Mouse (Mus musculus) lung, embryonic 16.5 days (tissue): Measurements from ENCODE around the gene Kank1. TPM values are rescaled to one million over a fixed set of nuclear protein-coding genes. Genes with fewer than 3 reads are reported as not detected.

Experiments
- ATAC-seq: fragments of 200-750 bp; cut with Nextera tagmentation; 2 replicates; pipeline ENCODE4 v1.8.0; 2017; ENCODE audit warnings: low read depth, mild to moderate bottlenecking, moderate library complexity
- H3K27ac ChIP-seq: fragments of 300-500 bp; sonication (generic); 2 replicates; pipeline ENCODE4 v1.5.1; 2014; ENCODE audit warnings: mild to moderate bottlenecking, control low read depth, low read length
- H3K27me3 ChIP-seq: fragments of 300-500 bp; sonication (generic); 2 replicates; pipeline ENCODE4 v1.6.1; 2014; ENCODE audit warnings: low read depth, low read length, mixed read lengths; ENCODE audit not compliant: control insufficient read depth, insufficient read depth
- H3K36me3 ChIP-seq: fragments of 300-500 bp; sonication (generic); 2 replicates; pipeline ENCODE4 v1.6.1; 2014; ENCODE audit warnings: low read length; ENCODE audit not compliant: control insufficient read depth, insufficient read depth
- H3K4me1 ChIP-seq: fragments of 300-500 bp; sonication (generic); replicated peaks from 2 replicates; pipeline ENCODE4 v1.6.1; 2014; ENCODE audit warnings: low read length, mixed read lengths; ENCODE audit not compliant: control insufficient read depth, insufficient read depth
- H3K4me2 ChIP-seq: fragments of 300-500 bp; sonication (generic); 2 replicates; pipeline ENCODE4 v1.6.1; 2014; ENCODE audit warnings: low read depth, low read length, control low read depth
- H3K4me3 ChIP-seq: fragments of 300-500 bp; sonication (generic); 2 replicates; pipeline ENCODE4 v1.5.1; 2014; ENCODE audit warnings: mild to moderate bottlenecking, low read length, control low read depth
- H3K9ac ChIP-seq: fragments of 300-500 bp; sonication (generic); 2 replicates; pipeline ENCODE4 v1.6.1; 2014; ENCODE audit warnings: low read length, control low read depth
- H3K9me3 ChIP-seq: fragments of 300-500 bp; sonication (generic); 2 replicates; pipeline ENCODE4 v1.6.1; 2016; ENCODE audit warnings: low read length; ENCODE audit not compliant: control insufficient read depth
- WGBS: fragments of 180-500 bp; shearing (Covaris S2); extraction: QIAGEN DNeasy Blood & Tissue Kit; methylation state at CpG from one replicate; pipeline ENCODE4 v1.1.7; 2014; 5-methylcytosine and 5-hydroxymethylcytosine counted together
- polyA plus RNA-seq: library from polyadenylated mRNA; unstranded; fragments of >200 nt; fragmentation: Nextera tagmentation; extraction: Ambion mirVana; gene quantifications from 2 replicates; pipeline ENCODE4 v1.2.1, GENCODE M21; 2015

Gene Kank1
- polyA plus RNA-seq, 1 experiment from 2014 or later: 19.9 TPM

DNA sequence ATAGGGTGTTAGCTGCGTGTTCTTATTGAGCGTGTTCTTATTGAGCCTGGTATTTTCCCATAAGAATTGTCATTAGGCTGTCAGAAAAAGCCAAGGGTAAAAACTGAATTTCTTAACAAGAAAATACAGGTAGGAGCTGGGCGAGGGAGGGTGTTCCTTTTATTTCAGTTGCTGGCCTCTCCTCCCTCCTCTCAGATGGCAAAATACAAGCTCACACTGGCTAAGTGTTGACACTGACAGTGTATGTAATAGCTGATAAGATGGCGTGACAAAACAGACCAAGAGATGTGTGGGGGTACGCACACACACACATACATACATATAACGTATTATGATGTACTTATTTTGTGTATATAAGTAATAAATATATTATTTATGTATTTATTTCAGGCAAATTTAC, 145.7 kb downstream of the Kank1 start:
- ATAC-seq: no peak
- H3K4me1 ChIP-seq: peaks cover 24% of the 10 kb centered on the region
- H3K9me3 ChIP-seq: no peaks in the 10 kb centered on the region
- no peaks in the 10 kb centered on the region for H3K27me3 ChIP-seq
- peak overlapping the region; percentile 42 for H3K4me2 ChIP-seq
- 56% methylated on average over 6 of the region's 6 CpGs for WGBS
- H3K9ac ChIP-seq: no peak overlapping the region
- H3K27ac ChIP-seq: peak overlapping the region; percentile 59
- H3K36me3 ChIP-seq: no peaks in the 10 kb centered on the region
- no peak overlapping the region for H3K4me3 ChIP-seq

DNA sequence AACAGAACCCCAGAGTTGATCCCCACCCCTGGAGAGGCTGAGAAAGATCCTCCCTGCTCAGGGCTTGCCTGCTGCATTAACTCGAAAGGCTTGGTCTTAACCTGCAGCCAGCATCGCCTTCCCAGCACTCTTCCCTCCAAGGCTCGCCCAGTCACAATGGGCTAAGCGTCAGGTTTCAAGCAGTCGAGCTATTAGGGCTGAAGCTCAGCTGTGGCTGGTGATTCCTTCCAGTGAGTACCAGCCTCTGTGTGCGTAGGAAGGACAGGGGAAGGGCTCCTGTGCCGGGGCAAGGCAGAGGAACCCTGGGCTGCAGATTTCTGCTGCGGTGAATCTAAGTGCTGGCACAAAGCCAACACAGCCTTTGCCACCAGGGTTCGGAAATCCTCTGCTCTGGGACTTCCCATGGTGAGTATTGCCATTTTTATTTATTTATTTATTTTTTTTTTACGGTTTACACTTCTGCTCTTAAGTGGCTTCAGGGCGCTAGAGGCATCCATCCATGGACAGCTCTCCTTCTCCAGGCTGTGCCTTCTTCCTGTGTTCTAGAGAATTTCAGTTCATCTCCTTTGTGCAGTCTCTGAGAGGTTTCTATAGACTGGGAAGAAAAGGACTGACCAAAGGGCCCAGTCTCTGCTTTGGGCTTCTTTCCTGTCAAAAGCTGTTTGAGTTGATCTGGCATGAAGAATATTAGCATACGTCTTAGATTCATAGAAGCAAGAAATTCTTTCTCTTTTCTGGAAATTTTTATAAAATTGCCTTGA, 146.8 kb downstream of the Kank1 start:
- no peak overlapping the region for H3K4me2 ChIP-seq

GRCm38 (mm10) chr19:25385981-25386380, 149.2 kb downstream of the Kank1 start:
- H3K4me2 ChIP-seq: no peak overlapping the region
- H3K9me3 ChIP-seq: no peaks in the 10 kb centered on the region
- no peak overlapping the region for H3K9ac ChIP-seq
- H3K4me3 ChIP-seq: no peak overlapping the region
- ATAC-seq: 0 out of 2 replicates have a peak, but pooled peaks have one; percentile 23
- no peaks in the 10 kb centered on the region for H3K27me3 ChIP-seq
- no peaks in the 10 kb centered on the region for H3K36me3 ChIP-seq
- no peak overlapping the region for H3K27ac ChIP-seq
- H3K4me1 ChIP-seq: peaks cover 24% of the 10 kb centered on the region
- 53% methylated on average over 8 of the region's 8 CpGs for WGBS

More for the DNA sequence above, 146.8 kb downstream of the Kank1 start:
- H3K4me1 ChIP-seq: peaks cover 24% of the 10 kb centered on the region
- H3K27me3 ChIP-seq: no peaks in the 10 kb centered on the region
- peak; percentile 40 for ATAC-seq
- H3K36me3 ChIP-seq: no peaks in the 10 kb centered on the region
- 13% methylated on average over 12 of the region's 12 CpGs for WGBS
- no peak overlapping the region for H3K27ac ChIP-seq
- no peaks in the 10 kb centered on the region for H3K9me3 ChIP-seq
- 0 out of 2 replicates have a peak overlapping the region, but pooled peaks have one; percentile 6 for H3K9ac ChIP-seq
- no peak overlapping the region for H3K4me3 ChIP-seq

DNA sequence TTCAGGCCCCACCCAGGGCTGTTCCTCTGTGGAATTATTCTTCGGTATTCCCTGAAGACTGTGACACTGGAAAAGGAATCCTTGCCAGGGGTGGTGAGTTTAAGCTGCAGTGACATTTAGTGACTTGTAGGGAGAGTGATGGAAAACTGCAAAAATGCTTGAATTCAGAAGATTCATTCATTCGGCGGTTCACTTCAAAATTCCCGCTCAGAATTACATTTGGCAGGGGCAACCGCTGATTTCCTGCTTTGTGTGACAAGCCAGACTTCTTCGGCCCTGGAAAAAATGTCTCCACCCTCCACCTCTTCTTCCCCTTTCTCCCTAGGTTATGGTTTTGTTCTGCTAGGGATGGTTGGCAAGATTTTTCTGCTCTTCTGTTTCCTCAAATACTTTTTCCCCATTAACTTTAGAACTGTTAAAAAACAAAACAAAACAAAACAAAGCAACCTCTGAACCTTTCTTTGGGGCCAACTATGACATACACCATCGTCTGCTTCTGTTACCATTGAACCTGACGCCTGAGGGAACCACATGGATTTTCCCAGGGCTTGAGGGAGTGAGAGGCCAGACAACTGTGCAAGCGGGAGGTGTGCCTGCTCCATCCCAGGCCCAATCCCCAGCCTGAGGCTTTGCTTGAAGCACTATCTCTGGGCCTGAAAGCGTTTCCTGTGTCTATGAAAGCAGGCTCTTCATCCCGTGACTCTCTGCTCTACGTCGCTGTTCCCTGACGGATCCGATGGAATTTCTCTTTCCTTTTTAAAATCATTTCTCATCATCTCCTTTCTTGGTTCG, 150.1 kb downstream of the Kank1 start:
- no peak overlapping the region for H3K4me2 ChIP-seq
- H3K4me3 ChIP-seq: no peak overlapping the region
- H3K9me3 ChIP-seq: no peaks in the 10 kb centered on the region
- WGBS: 61% methylated on average over 16 of the region's 16 CpGs
- no peaks in the 10 kb centered on the region for H3K27me3 ChIP-seq
- H3K4me1 ChIP-seq: peaks cover 19% of the 10 kb centered on the region
- H3K9ac ChIP-seq: no peak overlapping the region
- no peak for ATAC-seq
- H3K27ac ChIP-seq: no peak overlapping the region
- H3K36me3 ChIP-seq: no peaks in the 10 kb centered on the region

- ATAC-seq: no peak
- Histone ChIP-seq H3K4me3 (no peak overlapping the region), H3K27me3 (no peaks in the 10 kb centered on the region), H3K9me3 (no peaks in the 10 kb centered on the region), H3K4me2 (no peak overlapping the region), H3K4me1 (peaks cover 11% of the 10 kb centered on the region), H3K27ac (no peak overlapping the region), H3K9ac (no peak overlapping the region), H3K36me3 (no peaks in the 10 kb centered on the region)
- 90% methylated on average over 18 of the region's 18 CpGs for WGBS
These were observed 151.1 kb downstream of the Kank1 start for GRCm38 (mm10) chr19:25387902-25388301.

- Histone ChIP-seq H3K36me3 (no peaks in the 10 kb centered on the region), H3K27ac (no peak overlapping the region), H3K9me3 (peaks cover 6% of the 10 kb centered on the region), H3K4me2 (no peak overlapping the region), H3K27me3 (no peaks in the 10 kb centered on the region), H3K4me3 (no peak overlapping the region), H3K4me1 (peaks cover 12% of the 10 kb centered on the region), H3K9ac (no peak overlapping the region)
- 76% methylated on average over 11 of the region's 11 CpGs for WGBS
- no peak for ATAC-seq
These were observed 155.4 kb downstream of the Kank1 start for GRCm38 (mm10) chr19:25392135-25392534.

- no peaks in the 10 kb centered on the region for H3K36me3 ChIP-seq
- peak; percentile 90 for ATAC-seq
- H3K4me2 ChIP-seq: peak overlapping the region; percentile 37
- 5% methylated on average over 10 of the region's 10 CpGs for WGBS
- H3K27me3 ChIP-seq: no peaks in the 10 kb centered on the region
- no peak overlapping the region for H3K9ac ChIP-seq
- peaks cover 6% of the 10 kb centered on the region for H3K9me3 ChIP-seq
- H3K27ac ChIP-seq: peak overlapping the region; percentile 61
- peaks cover 23% of the 10 kb centered on the region for H3K4me1 ChIP-seq
- 0 out of 2 replicates have a peak overlapping the region, but pooled peaks have one; percentile 8 for H3K4me3 ChIP-seq
These were observed 158.3 kb downstream of the Kank1 start for GRCm38 (mm10) chr19:25395035-25395434.

DNA sequence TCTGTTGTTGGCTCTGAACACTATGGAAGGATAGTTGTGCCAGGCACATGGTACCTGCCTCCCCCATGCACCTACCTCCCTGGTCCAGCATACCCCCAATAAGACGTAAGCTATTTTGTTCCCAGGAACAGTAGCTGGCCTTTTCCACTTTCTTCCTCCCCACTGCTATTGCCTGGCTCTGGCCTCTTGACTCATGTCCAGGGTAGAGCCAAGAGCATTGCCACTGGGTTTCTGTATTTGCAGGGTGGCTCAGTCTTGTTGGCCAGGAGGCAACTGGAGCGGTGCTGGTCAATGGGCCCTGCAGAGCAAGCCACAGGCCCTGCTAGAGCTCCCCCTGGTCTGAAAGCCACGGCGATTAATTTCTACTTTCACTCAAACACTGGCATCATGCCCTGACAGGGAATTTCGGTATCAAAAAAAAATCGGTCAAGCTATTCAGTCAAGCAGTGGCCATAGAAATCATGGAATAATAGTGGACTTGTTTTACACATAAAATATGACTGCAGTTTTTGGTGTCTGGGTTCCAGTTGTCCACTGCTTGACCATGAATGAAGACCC, 160.0 kb downstream of the Kank1 start:
- H3K4me3 ChIP-seq: no peak overlapping the region
- no peak overlapping the region for H3K4me2 ChIP-seq
- H3K27ac ChIP-seq: no peak overlapping the region
- no peaks in the 10 kb centered on the region for H3K36me3 ChIP-seq
- WGBS: 78% methylated on average over 6 of the region's 6 CpGs
- H3K9ac ChIP-seq: no peak overlapping the region
- peaks cover 33% of the 10 kb centered on the region for H3K4me1 ChIP-seq
- no peak for ATAC-seq
- H3K9me3 ChIP-seq: peaks cover 6% of the 10 kb centered on the region
- H3K27me3 ChIP-seq: no peaks in the 10 kb centered on the region
